Mouse (Mus musculus) embryonic facial prominence, embryonic 15.5 days (tissue): Measurements from ENCODE around the gene H2al1n. TPM values are rescaled to one million over a fixed set of nuclear protein-coding genes. Genes with fewer than 3 reads are reported as not detected.
A peak's percentile ranks its signal among the peaks of the same experiment; 100 is the strongest.
"Not testable (repeated sequence)": the region's sequence is repeated elsewhere in the genome, so short reads cannot be mapped to it uniquely, and the experiment has no call there.

ENCODE experiments used
- ATAC-seq: fragments of 200-750 bp; cut with Nextera tagmentation; 2 replicates; pipeline ENCODE4 v1.8.0; 2017; ENCODE audit warnings: low read depth, moderate TSS enrichment; ENCODE audit not compliant: insufficient number of reproducible peaks, low FRiP score, low TSS enrichment
- H3K27ac ChIP-seq: fragments of 300-500 bp; sonication (generic); replicated peaks from 2 replicates; pipeline ENCODE4 v1.5.1; 2015; ENCODE audit warnings: mild to moderate bottlenecking, inconsistent platforms
- H3K27me3 ChIP-seq: fragments of 300-500 bp; sonication (generic); 2 replicates; pipeline ENCODE4 v1.6.1; 2015; ENCODE audit warnings: inconsistent platforms
- H3K36me3 ChIP-seq: fragments of 300-500 bp; sonication (generic); 2 replicates; pipeline ENCODE4 v1.6.1; 2015; ENCODE audit warnings: mild to moderate bottlenecking, inconsistent platforms
- H3K4me1 ChIP-seq: fragments of 300-500 bp; sonication (generic); 2 replicates; pipeline ENCODE4 v1.6.1; 2015; ENCODE audit warnings: inconsistent platforms
- H3K4me2 ChIP-seq: fragments of 300-500 bp; sonication (generic); replicated peaks from 2 replicates; pipeline ENCODE4 v1.6.1; 2015; ENCODE audit warnings: mild to moderate bottlenecking, inconsistent platforms
- H3K4me3 ChIP-seq: fragments of 300-500 bp; sonication (generic); replicated peaks from 2 replicates; pipeline ENCODE4 v1.5.1; 2015; ENCODE audit warnings: mild to moderate bottlenecking, inconsistent platforms
- H3K9ac ChIP-seq: fragments of 300-500 bp; sonication (generic); 2 replicates; pipeline ENCODE4 v1.6.1; 2015; ENCODE audit warnings: inconsistent platforms
- H3K9me3 ChIP-seq: fragments of 300-500 bp; sonication (generic); replicated peaks from 2 replicates; pipeline ENCODE4 v1.6.1; 2016; ENCODE audit warnings: inconsistent platforms
- WGBS: fragments of 180-500 bp; shearing (Covaris S2); methylation state at CpG from one replicate; pipeline ENCODE4 v1.1.7; 2015; 5-methylcytosine and 5-hydroxymethylcytosine counted together
- polyA plus RNA-seq: library from polyadenylated mRNA; unstranded; fragments of >200 nt; fragmentation: Nextera tagmentation; extraction: Ambion mirVana; gene quantifications from 2 replicates; pipeline ENCODE4 v1.2.1, GENCODE M21; 2015

Gene H2al1n
- not detected in 2 replicates for polyA plus RNA-seq

GRCm38 (mm10) chrX:14210848-14211247, at the start of gene H2al1n:
Gene H2al1n, plus strand, starts transcription at chrX:14211148.
- H3K27ac ChIP-seq, H3K36me3 ChIP-seq, H3K4me1 ChIP-seq, H3K9ac ChIP-seq, H3K9me3 ChIP-seq, ATAC-seq, H3K4me3 ChIP-seq, H3K4me2 ChIP-seq, H3K27me3 ChIP-seq: not testable (repeated sequence)
- 87% methylated on average over 3 of the region's 3 CpGs for WGBS

- Histone ChIP-seq H3K27me3 (no peaks in the 10 kb centered on the region), H3K4me2 (no peak overlapping the region), H3K4me3 (no peak overlapping the region), H3K9me3 (no peaks in the 10 kb centered on the region), H3K27ac (no peak overlapping the region), H3K4me1 (no peaks in the 10 kb centered on the region), H3K9ac (no peak overlapping the region), H3K36me3 (no peaks in the 10 kb centered on the region)
- 57% methylated on average over 4 of the region's 4 CpGs for WGBS
- no peak for ATAC-seq
Measured at GRCm38 (mm10) chrX:14199284-14199683, 11.7 kb upstream of the H2al1n start.

- Histone ChIP-seq H3K27ac (no peak overlapping the region), H3K9me3 (no peaks in the 10 kb centered on the region), H3K4me2 (no peak overlapping the region), H3K4me3 (no peak overlapping the region), H3K27me3 (no peaks in the 10 kb centered on the region), H3K36me3 (no peaks in the 10 kb centered on the region), H3K4me1 (no peaks in the 10 kb centered on the region), H3K9ac (no peak overlapping the region)
- peak; percentile 75 for ATAC-seq
- WGBS = 35% methylated on average over 8 of the region's 8 CpGs
Measured at GRCm38 (mm10) chrX:14206112-14206875, 4.7 kb upstream of the H2al1n start.

- ATAC-seq = no peak
- Histone ChIP-seq H3K4me1 (no peaks in the 10 kb centered on the region), H3K9ac (no peak overlapping the region), H3K27me3 (no peaks in the 10 kb centered on the region), H3K4me2 (no peak overlapping the region), H3K27ac (no peak overlapping the region), H3K9me3 (no peaks in the 10 kb centered on the region), H3K4me3 (no peak overlapping the region), H3K36me3 (no peaks in the 10 kb centered on the region)
- WGBS = 51% methylated on average over 2 of the region's 2 CpGs
Measured at GRCm38 (mm10) chrX:14229218-14229617, 18.3 kb downstream of the H2al1n start.

GRCm38 (mm10) chrX:14259597-14260239, 48.8 kb downstream of the H2al1n start:
- Histone ChIP-seq H3K36me3 (no peaks in the 10 kb centered on the region), H3K4me2 (no peak overlapping the region), H3K9me3 (no peaks in the 10 kb centered on the region), H3K9ac (no peak overlapping the region), H3K27ac (no peak overlapping the region), H3K27me3 (no peaks in the 10 kb centered on the region), H3K4me3 (no peak overlapping the region), H3K4me1 (no peaks in the 10 kb centered on the region)
- 46% methylated on average over 3 of the region's 3 CpGs for WGBS
- ATAC-seq = no peak
